Mouse (Mus musculus) small intestine, adult 2 months (tissue): ENCODE results near the gene Cenpb. TPM values are rescaled to one million over a fixed set of nuclear protein-coding genes. Genes with fewer than 3 reads are reported as not detected.

Source experiments
- H3K27ac ChIP-seq: fragments of 200-500 bp; 2 replicates; pipeline ENCODE4 v1.5.1; 2012; ENCODE audit warnings: low read depth, low read length, control low read depth, inconsistent platforms; ENCODE audit not compliant: insufficient read depth
- H3K27me3 ChIP-seq: fragments of 200-500 bp; 2 replicates; pipeline ENCODE4 v1.6.1; 2012; ENCODE audit warnings: mild to moderate bottlenecking, moderate library complexity, low read length, inconsistent platforms; ENCODE audit not compliant: control insufficient read depth, insufficient read depth
- H3K36me3 ChIP-seq: fragments of 200-500 bp; 2 replicates; pipeline ENCODE4 v1.6.1; 2012; ENCODE audit warnings: mild to moderate bottlenecking, low read length, control low read depth, inconsistent platforms; ENCODE audit not compliant: control insufficient read depth, insufficient read depth
- H3K4me1 ChIP-seq: fragments of 200-500 bp; 2 replicates; pipeline ENCODE4 v1.6.1; 2012; ENCODE audit warnings: low read length, inconsistent platforms, mixed read lengths; ENCODE audit not compliant: control insufficient read depth, insufficient read depth, insufficient read length
- H3K4me3 ChIP-seq: fragments of 200-500 bp; 2 replicates; pipeline ENCODE4 v1.5.1; 2012; ENCODE audit warnings: low read depth, mild to moderate bottlenecking, control low read depth, inconsistent platforms, low read length, moderate library complexity
- CTCF ChIP-seq: fragments of 200-500 bp; IDR thresholded peaks from 2 replicates; pipeline ENCODE4 v1.5.1; 2012; ENCODE audit warnings: low read depth, mild to moderate bottlenecking, control low read depth, inconsistent platforms, low read length, moderate library complexity, mixed read lengths; ENCODE audit not compliant: insufficient replicate concordance, insufficient read length; ENCODE audit errors: extremely low read depth
- POLR2A ChIP-seq: fragments of 200-500 bp; IDR thresholded peaks from 2 replicates; pipeline ENCODE4 v1.6.1; 2012; ENCODE audit warnings: low read depth, mild to moderate bottlenecking, control low read depth, inconsistent platforms, low read length, moderate library complexity
- WGBS: fragments of 180-500 bp; shearing (Covaris S2); methylation state at CpG from one replicate; pipeline ENCODE4 v1.1.7; 2018; 5-methylcytosine and 5-hydroxymethylcytosine counted together
- polyA plus RNA-seq: library from polyadenylated mRNA; depleted of rRNA; stranded (reverse); fragments of >200 nt; gene quantifications from 2 replicates; pipeline ENCODE4 v1.2.3, GENCODE M21; 2012

Gene Cenpb
- polyA plus RNA-seq, 1 experiment: 95.1 TPM

GRCm38 (mm10) chr2:131152166-131152730 lies 27.6 kb downstream of the Cenpb start:
- no peaks in the 10 kb centered on the region for H3K27me3 ChIP-seq
- no peaks in the 10 kb centered on the region for H3K4me1 ChIP-seq
- WGBS: 85% methylated on average over 7 of the region's 7 CpGs
- peaks cover 22% of the 10 kb centered on the region for H3K36me3 ChIP-seq
- no peak for TF ChIP-seq CTCF
- no peak overlapping the region for H3K4me3 ChIP-seq
- no peak overlapping the region for H3K27ac ChIP-seq

GRCm38 (mm10) chr2:131149254-131149578 lies 30.7 kb downstream of the Cenpb start:
- Histone ChIP-seq H3K27ac (no peak overlapping the region), H3K4me3 (no peak overlapping the region), H3K27me3 (no peaks in the 10 kb centered on the region), H3K4me1 (no peaks in the 10 kb centered on the region), H3K36me3 (peaks cover 26% of the 10 kb centered on the region)
- TF ChIP-seq CTCF: no peak
- TF ChIP-seq POLR2A: no peak
- WGBS: 96% methylated on average over 3 of the region's 3 CpGs

GRCm38 (mm10) chr2:131148353-131149253 lies 31.3 kb downstream of the Cenpb start:
- Histone ChIP-seq H3K4me1 (no peaks in the 10 kb centered on the region), H3K27me3 (no peaks in the 10 kb centered on the region), H3K4me3 (no peak overlapping the region), H3K27ac (no peak overlapping the region), H3K36me3 (peaks cover 26% of the 10 kb centered on the region)
- TF ChIP-seq CTCF (no peak), POLR2A (no peak)
- 89% methylated on average over 8 of the region's 8 CpGs for WGBS

GRCm38 (mm10) chr2:131147043-131147365 lies 32.9 kb downstream of the Cenpb start:
- Histone ChIP-seq H3K4me3 (no peak overlapping the region), H3K27me3 (no peaks in the 10 kb centered on the region), H3K4me1 (peaks cover 7% of the 10 kb centered on the region), H3K36me3 (peaks cover 26% of the 10 kb centered on the region), H3K27ac (no peak overlapping the region)
- 96% methylated on average over 8 of the region's 8 CpGs for WGBS
- TF ChIP-seq CTCF (no peak), POLR2A (no peak)

GRCm38 (mm10) chr2:131146193-131147042 lies 33.4 kb downstream of the Cenpb start:
- TF ChIP-seq POLR2A (no peak), CTCF (no peak)
- 86% methylated on average over 21 of the region's 21 CpGs for WGBS
- Histone ChIP-seq H3K4me3 (no peak overlapping the region), H3K27me3 (no peaks in the 10 kb centered on the region), H3K27ac (no peak overlapping the region), H3K36me3 (peaks cover 24% of the 10 kb centered on the region), H3K4me1 (peaks cover 7% of the 10 kb centered on the region)

- H3K4me1 ChIP-seq: peaks cover 10% of the 10 kb centered on the region
- H3K27ac ChIP-seq: no peak overlapping the region
- H3K4me3 ChIP-seq: no peak overlapping the region
- TF ChIP-seq CTCF (no peak), POLR2A (no peak)
- 87% methylated on average over 2 of the region's 2 CpGs for WGBS
- no peaks in the 10 kb centered on the region for H3K27me3 ChIP-seq
- peaks cover 22% of the 10 kb centered on the region for H3K36me3 ChIP-seq
These were observed 34.3 kb downstream of the Cenpb start for GRCm38 (mm10) chr2:131145536-131145935.

GRCm38 (mm10) chr2:131145121-131145520 lies 34.7 kb downstream of the Cenpb start:
- 80% methylated on average over 13 of the region's 13 CpGs for WGBS
- peaks cover 22% of the 10 kb centered on the region for H3K36me3 ChIP-seq

More at GRCm38 (mm10) chr2:131145121-131145520, 34.7 kb downstream of the Cenpb start:
- TF ChIP-seq POLR2A: no peak
- TF ChIP-seq CTCF: no peak
- Histone ChIP-seq H3K27me3 (no peaks in the 10 kb centered on the region), H3K4me3 (no peak overlapping the region), H3K27ac (no peak overlapping the region), H3K4me1 (peaks cover 11% of the 10 kb centered on the region)
